Mouse (Mus musculus): Measurements from ENCODE around the gene Fbxo24. TPM values are rescaled to one million over a fixed set of nuclear protein-coding genes. Genes with fewer than 3 reads are reported as not detected.
A peak's percentile ranks its signal among the peaks of the same experiment; 100 is the strongest.

The Fbxo24 gene
- polyA plus RNA-seq, 1 experiment from 2014 or later: not detected

- WGBS: 92% methylated on average over 6 of the region's 6 CpGs
- TF ChIP-seq CTCF (IDR thresholded peaks at IDR 0.05; ENCODE audit: low read depth): no peak
Observed at GRCm38 (mm10) chr5:137597625-137598024, 31.2 kb downstream of the Fbxo24 start.

GRCm38 (mm10) chr5:137596601-137597261 lies 32.1 kb downstream of the Fbxo24 start:
- no peak overlapping the region for H3K9ac ChIP-seq
- 34% methylated on average over 30 of the region's 30 CpGs for WGBS

More at GRCm38 (mm10) chr5:137597625-137598024, 31.2 kb downstream of the Fbxo24 start:
- H3K27ac ChIP-seq (ENCODE audit: low read depth): no peak overlapping the region
- no peaks in the 10 kb centered on the region for H3K27me3 ChIP-seq (ENCODE audit: insufficient read depth, low read length)
- H3K4me3 ChIP-seq (ENCODE audit: low read depth, low read length): no peak overlapping the region
- no peak overlapping the region for H3K4me2 ChIP-seq
- H3K9ac ChIP-seq: no peak overlapping the region
- no peaks in the 10 kb centered on the region for H3K9me3 ChIP-seq (ENCODE audit: low read depth, low read length)
- 0 out of 2 replicates have a peak, but pooled peaks cover 6% of the 10 kb centered on the region for H3K36me3 ChIP-seq (ENCODE audit: insufficient read depth)
- no peak for ATAC-seq (ENCODE audit: insufficient read depth)
- H3K4me1 ChIP-seq (ENCODE audit: insufficient read depth): peaks cover 5% of the 10 kb centered on the region; the same call in 1 of the 2 replicates
- no peak for DNase-seq

GRCm38 (mm10) chr5:137595921-137596320 lies 32.9 kb downstream of the Fbxo24 start:
- ATAC-seq (ENCODE audit: insufficient read depth): no peak
- no peaks in the 10 kb centered on the region for H3K9me3 ChIP-seq (ENCODE audit: low read depth, low read length)
- H3K4me1 ChIP-seq (ENCODE audit: insufficient read depth): peaks cover 5% of the 10 kb centered on the region; the same call in 1 of the 2 replicates
- 0 out of 2 replicates have a peak, but pooled peaks cover 6% of the 10 kb centered on the region for H3K36me3 ChIP-seq (ENCODE audit: insufficient read depth)
- H3K27me3 ChIP-seq (ENCODE audit: insufficient read depth, low read length): no peaks in the 10 kb centered on the region
- no peak overlapping the region for H3K4me2 ChIP-seq
- H3K27ac ChIP-seq (ENCODE audit: low read depth): no peak overlapping the region
- H3K4me3 ChIP-seq (ENCODE audit: low read depth, low read length): no peak overlapping the region
- no peak for DNase-seq
- WGBS: 76% methylated on average over 7 of the region's 7 CpGs
- H3K9ac ChIP-seq: no peak overlapping the region
- TF ChIP-seq CTCF (IDR thresholded peaks at IDR 0.05; ENCODE audit: low read depth): no peak

More at GRCm38 (mm10) chr5:137596601-137597261, 32.1 kb downstream of the Fbxo24 start:
- no peaks in the 10 kb centered on the region for H3K9me3 ChIP-seq (ENCODE audit: low read depth, low read length)
- ATAC-seq (ENCODE audit: insufficient read depth) (no peak), DNase-seq (peak; percentile 34)
- H3K4me2 ChIP-seq: peak overlapping the region; percentile 40
- H3K4me1 ChIP-seq (ENCODE audit: insufficient read depth): peaks cover 5% of the 10 kb centered on the region; the same call in 1 of the 2 replicates
- TF ChIP-seq CTCF (IDR thresholded peaks at IDR 0.05; ENCODE audit: low read depth): no peak
- H3K27ac ChIP-seq (ENCODE audit: low read depth): peak overlapping the region; percentile 30; the same call in 1 of the 2 replicates
- H3K27me3 ChIP-seq (ENCODE audit: insufficient read depth, low read length): no peaks in the 10 kb centered on the region
- H3K36me3 ChIP-seq (ENCODE audit: insufficient read depth): 0 out of 2 replicates have a peak, but pooled peaks cover 6% of the 10 kb centered on the region
- 0 out of 2 replicates have a peak overlapping the region, but pooled peaks have one; percentile 8 for H3K4me3 ChIP-seq (ENCODE audit: low read depth, low read length)

- ATAC-seq (ENCODE audit: insufficient read depth) (no peak), DNase-seq (no peak)
- no peak overlapping the region for H3K9ac ChIP-seq
- H3K4me1 ChIP-seq (ENCODE audit: insufficient read depth): no peaks in the 10 kb centered on the region
- H3K27ac ChIP-seq (ENCODE audit: low read depth): no peak overlapping the region
- no peaks in the 10 kb centered on the region for H3K36me3 ChIP-seq (ENCODE audit: insufficient read depth)
- TF ChIP-seq CTCF (IDR thresholded peaks at IDR 0.05; ENCODE audit: low read depth): no peak
- no peaks in the 10 kb centered on the region for H3K27me3 ChIP-seq (ENCODE audit: insufficient read depth, low read length)
- H3K4me3 ChIP-seq (ENCODE audit: low read depth, low read length): no peak overlapping the region
- no peaks in the 10 kb centered on the region for H3K9me3 ChIP-seq (ENCODE audit: low read depth, low read length)
- 65% methylated on average over 5 of the region's 5 CpGs for WGBS
- no peak overlapping the region for H3K4me2 ChIP-seq
Observed at GRCm38 (mm10) chr5:137590507-137590906, 38.3 kb downstream of the Fbxo24 start.

GRCm38 (mm10) chr5:137584976-137585375 lies 43.8 kb downstream of the Fbxo24 start:
- no peak overlapping the region for H3K9ac ChIP-seq
- no peak overlapping the region for H3K27ac ChIP-seq (ENCODE audit: low read depth)
- peak; percentile 58 for TF ChIP-seq CTCF (IDR thresholded peaks at IDR 0.05; ENCODE audit: low read depth)
- H3K27me3 ChIP-seq (ENCODE audit: insufficient read depth, low read length): peaks cover 5% of the 10 kb centered on the region; the same call in 1 of the 2 replicates
- peak; percentile 79 for DNase-seq
- H3K4me1 ChIP-seq (ENCODE audit: insufficient read depth): no peaks in the 10 kb centered on the region
- no peaks in the 10 kb centered on the region for H3K9me3 ChIP-seq (ENCODE audit: low read depth, low read length)
- no peak overlapping the region for H3K4me2 ChIP-seq
- H3K4me3 ChIP-seq (ENCODE audit: low read depth, low read length): no peak overlapping the region
- ATAC-seq (ENCODE audit: insufficient read depth): no peak
- 28% methylated on average over 8 of the region's 8 CpGs for WGBS
- H3K36me3 ChIP-seq (ENCODE audit: insufficient read depth): no peaks in the 10 kb centered on the region

GRCm38 (mm10) chr5:137583670-137584169 lies 45.1 kb downstream of the Fbxo24 start:
- H3K9me3 ChIP-seq (ENCODE audit: low read depth, low read length): no peaks in the 10 kb centered on the region
- H3K4me1 ChIP-seq (ENCODE audit: insufficient read depth): no peaks in the 10 kb centered on the region
- TF ChIP-seq CTCF (IDR thresholded peaks at IDR 0.05; ENCODE audit: low read depth): peak; percentile 37; the same call in 1 of the 2 replicates
- H3K36me3 ChIP-seq (ENCODE audit: insufficient read depth): no peaks in the 10 kb centered on the region
- peak overlapping the region; percentile 47 for H3K9ac ChIP-seq
- peak overlapping the region; percentile 36 for H3K4me3 ChIP-seq (ENCODE audit: low read depth, low read length)
- H3K27ac ChIP-seq (ENCODE audit: low read depth): no peak overlapping the region
- H3K27me3 ChIP-seq (ENCODE audit: insufficient read depth, low read length): peaks cover 5% of the 10 kb centered on the region; the same call in 1 of the 2 replicates
- WGBS: 15% methylated on average over 27 of the region's 27 CpGs
- H3K4me2 ChIP-seq: peak overlapping the region; percentile 63
- DNase-seq: peak; percentile 77
- peak; percentile 76 for ATAC-seq (ENCODE audit: insufficient read depth)

GRCm38 (mm10) chr5:137582702-137583101 lies 46.1 kb downstream of the Fbxo24 start:
- DNase-seq: peak; percentile 37

More at GRCm38 (mm10) chr5:137582702-137583101, 46.1 kb downstream of the Fbxo24 start:
- peak overlapping the region; percentile 63; the same call in 1 of the 2 replicates for H3K4me2 ChIP-seq
- no peaks in the 10 kb centered on the region for H3K36me3 ChIP-seq (ENCODE audit: insufficient read depth)
- no peak overlapping the region for H3K27ac ChIP-seq (ENCODE audit: low read depth)
- 27% methylated on average over 8 of the region's 8 CpGs for whole genome bisulfite sequencing
- H3K9ac ChIP-seq: no peak overlapping the region
- H3K27me3 ChIP-seq (ENCODE audit: insufficient read depth, low read length): peaks cover 5% of the 10 kb centered on the region; the same call in 1 of the 2 replicates
- H3K9me3 ChIP-seq (ENCODE audit: low read depth, low read length): no peaks in the 10 kb centered on the region
- no peak for ATAC-seq (ENCODE audit: insufficient read depth)
- H3K4me1 ChIP-seq (ENCODE audit: insufficient read depth): no peaks in the 10 kb centered on the region
- TF ChIP-seq CTCF (IDR thresholded peaks at IDR 0.05; ENCODE audit: low read depth): no peak
- H3K4me3 ChIP-seq (ENCODE audit: low read depth, low read length): no peak overlapping the region

Measured in lung, embryonic 14.5 days (tissue).